Mouse (Mus musculus): ENCODE results near the gene Foxp1. TPM values are rescaled to one million over a fixed set of nuclear protein-coding genes. Genes with fewer than 3 reads are reported as not detected.
A peak's percentile ranks its signal among the peaks of the same experiment; 100 is the strongest.

Gene Foxp1
- polyA plus RNA-seq, 1 experiment, result 31.4 TPM

GRCm38 (mm10) chr6:99030251-99030650, 492.3 kb downstream of the Foxp1 start:
- DNase-seq (ENCODE audit: low read depth, low spot score), result no peak
- 60% methylated on average over 6 of the region's 6 CpGs for whole genome bisulfite sequencing

GRCm38 (mm10) chr6:99029438-99029837, 493.1 kb downstream of the Foxp1 start:
- DNase-seq (ENCODE audit: low read depth, low spot score), result no peak
- WGBS, result 72% methylated on average over 5 of the region's 5 CpGs

DNA sequence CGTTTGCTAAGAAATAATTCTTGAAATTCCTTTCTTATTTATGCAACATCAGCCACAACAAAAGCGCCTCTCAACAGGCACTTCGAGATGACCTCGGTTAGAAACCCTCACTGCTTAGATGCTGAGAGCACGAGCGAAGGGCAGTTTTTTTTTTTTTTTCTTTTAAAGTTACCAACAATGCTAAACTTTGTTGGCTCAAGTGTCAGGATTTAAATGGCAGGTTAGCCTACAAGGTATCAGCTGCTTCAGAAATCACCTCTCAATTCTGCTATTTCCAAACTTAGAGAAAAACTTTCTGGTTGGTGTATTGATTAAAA, 493.6 kb downstream of the Foxp1 start:
- 4% methylated on average over 6 of the region's 6 CpGs for WGBS

GRCm38 (mm10) chr6:99028161-99028988, 494.1 kb downstream of the Foxp1 start:
- WGBS, result under 1% methylated on average over 81 of the region's 87 CpGs
- DNase-seq (ENCODE audit: low read depth, low spot score), result no peak

More for the DNA sequence above, 493.6 kb downstream of the Foxp1 start:
- no peak for DNase-seq (ENCODE audit: low read depth, low spot score)

DNA sequence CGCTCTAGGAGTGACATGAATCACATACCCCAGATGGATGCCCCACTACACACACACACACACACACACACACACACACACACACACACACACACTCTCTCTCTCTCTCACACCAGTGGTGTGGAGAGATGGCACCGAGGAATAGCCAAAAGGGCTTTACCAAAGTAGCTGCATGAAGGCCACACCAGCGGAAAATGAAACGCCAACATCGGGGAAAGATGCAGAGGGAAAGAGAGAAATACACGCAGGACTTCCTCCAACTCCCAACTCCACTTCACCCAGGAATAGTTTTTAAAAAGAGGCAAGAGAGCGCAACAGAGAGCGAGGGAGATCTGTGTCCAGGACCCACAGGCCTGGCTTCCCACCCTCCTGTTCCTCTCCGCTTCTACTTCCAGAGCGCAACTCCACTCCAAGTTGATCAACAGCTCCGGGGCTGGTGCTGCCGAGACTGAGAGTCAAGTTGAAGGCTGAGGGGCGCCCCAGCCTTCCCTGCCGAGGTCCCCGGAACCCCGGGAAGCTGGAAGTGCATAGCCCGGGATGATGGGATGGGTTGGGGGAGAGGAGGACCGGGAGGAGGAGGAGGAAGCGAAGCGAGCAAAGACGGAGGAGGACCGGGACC, 494.9 kb downstream of the Foxp1 start:
- 5% methylated on average over 22 of the region's 22 CpGs for WGBS

GRCm38 (mm10) chr6:99026635-99027541, 495.6 kb downstream of the Foxp1 start:
- DNase-seq (ENCODE audit: low read depth, low spot score), result no peak
- WGBS, result 17% methylated on average over 19 of the region's 19 CpGs

More for the DNA sequence above, 494.9 kb downstream of the Foxp1 start:
- DNase-seq (ENCODE audit: low read depth, low spot score), result no peak

DNA sequence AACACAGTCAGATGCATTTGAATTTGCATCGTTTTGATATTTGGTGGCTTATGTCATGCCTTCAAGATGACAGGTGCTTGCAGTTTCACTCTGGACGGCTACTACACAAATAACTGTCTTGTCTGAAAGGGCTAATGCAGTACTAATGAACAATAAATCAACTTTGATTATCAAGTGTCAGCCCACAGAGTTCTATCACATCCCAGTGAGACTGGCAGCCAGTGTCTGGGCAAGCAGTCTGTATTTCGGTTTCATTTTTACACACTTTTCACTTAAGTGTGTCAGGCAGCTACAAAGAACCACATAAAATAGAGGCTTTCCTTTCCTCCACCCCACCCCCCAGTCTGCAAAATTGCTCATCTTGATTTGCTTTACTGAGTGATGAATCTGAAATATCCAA, 496.5 kb downstream of the Foxp1 start:
- WGBS, result 12% methylated on average over 3 of the region's 3 CpGs
- no peak for DNase-seq (ENCODE audit: low read depth, low spot score)

DNA sequence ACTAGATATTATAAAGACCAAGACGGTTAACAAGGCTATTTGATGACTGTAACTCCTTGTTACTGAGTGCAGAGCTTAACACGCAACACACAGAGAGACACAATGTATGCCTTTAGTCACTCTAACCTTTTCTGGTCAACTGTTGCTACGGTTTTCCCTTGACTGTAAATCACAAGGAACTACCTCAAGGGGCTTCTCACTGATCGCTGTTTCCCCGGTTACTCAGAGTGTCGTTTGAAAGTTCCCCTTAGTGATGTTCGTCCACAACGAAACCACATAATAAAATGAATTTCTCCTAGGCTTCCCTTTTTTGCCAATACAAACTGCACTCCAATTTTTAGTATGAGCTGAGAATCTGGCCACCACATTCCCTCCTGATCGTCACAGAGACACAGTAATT, 497.9 kb downstream of the Foxp1 start:
- WGBS, result 35% methylated on average over 9 of the region's 9 CpGs
- DNase-seq (ENCODE audit: low read depth, low spot score), result no peak

- DNase-seq (ENCODE audit: low read depth, low spot score), result no peak
- WGBS, result 17% methylated on average over 12 of the region's 12 CpGs
Measured at GRCm38 (mm10) chr6:99020570-99021444, 501.7 kb downstream of the Foxp1 start.

- 31% methylated on average over 8 of the region's 8 CpGs for WGBS
- DNase-seq (ENCODE audit: low read depth, low spot score), result no peak
Measured at GRCm38 (mm10) chr6:99019716-99020115, 502.8 kb downstream of the Foxp1 start.

DNA sequence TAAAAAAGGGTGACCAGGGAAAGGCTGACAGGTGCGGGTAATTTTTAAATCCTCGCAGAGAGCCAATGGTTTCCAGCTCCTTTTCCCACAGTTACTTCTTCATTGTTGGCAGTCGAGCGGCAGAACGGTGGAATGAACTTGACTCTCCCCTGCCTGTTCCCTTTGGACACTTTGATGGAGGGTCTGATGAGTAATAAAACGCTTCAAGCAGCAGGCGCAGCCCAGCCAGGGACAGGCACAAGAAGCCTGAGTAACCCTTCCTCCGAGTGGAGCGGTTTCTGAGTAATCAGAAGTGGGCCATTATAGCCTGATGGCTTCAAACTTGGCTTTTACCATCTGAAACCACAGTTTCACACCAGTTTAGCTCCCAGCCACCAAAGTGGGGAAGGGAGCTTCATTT, 503.3 kb downstream of the Foxp1 start:
- WGBS, result 24% methylated on average over 9 of the region's 9 CpGs
- DNase-seq (ENCODE audit: low read depth, low spot score), result no peak

GRCm38 (mm10) chr6:99013866-99014502, 508.5 kb downstream of the Foxp1 start:
- no peak for DNase-seq (ENCODE audit: low read depth, low spot score)

GRCm38 (mm10) chr6:99013119-99013865, 509.2 kb downstream of the Foxp1 start:
- whole genome bisulfite sequencing, result 56% methylated on average over 14 of the region's 14 CpGs
- no peak for DNase-seq (ENCODE audit: low read depth, low spot score)

More at GRCm38 (mm10) chr6:99013866-99014502, 508.5 kb downstream of the Foxp1 start:
- WGBS, result 39% methylated on average over 16 of the region's 16 CpGs

GRCm38 (mm10) chr6:99011895-99012584, 510.5 kb downstream of the Foxp1 start:
- peak; percentile 85 for DNase-seq (ENCODE audit: low read depth, low spot score)
- WGBS, result 16% methylated on average over 8 of the region's 8 CpGs

- WGBS, result 78% methylated on average over 10 of the region's 10 CpGs
- no peak for DNase-seq (ENCODE audit: low read depth, low spot score)
Measured at GRCm38 (mm10) chr6:99009771-99010170, 512.8 kb downstream of the Foxp1 start.

GRCm38 (mm10) chr6:99008565-99008964, 514.0 kb downstream of the Foxp1 start:
- 100% methylated on average over 1 of the region's 1 CpGs for WGBS

GRCm38 (mm10) chr6:99007542-99007941, 515.0 kb downstream of the Foxp1 start:
- DNase-seq (ENCODE audit: low read depth, low spot score), result no peak

More at GRCm38 (mm10) chr6:99008565-99008964, 514.0 kb downstream of the Foxp1 start:
- no peak for DNase-seq (ENCODE audit: low read depth, low spot score)

More at GRCm38 (mm10) chr6:99007542-99007941, 515.0 kb downstream of the Foxp1 start:
- 31% methylated on average over 6 of the region's 6 CpGs for WGBS

All from large intestine, adult 2 months (tissue).